Mouse (Mus musculus) heart, postnatal 36 days (tissue): ENCODE results near the gene Olfr393. TPM values are rescaled to one million over a fixed set of nuclear protein-coding genes. Genes with fewer than 3 reads are reported as not detected.

Experiments
- DNase-seq, 2 experiments: peaks; one replicate each; pipeline ENCODE4 v3.0.0; 2021 to 2022
- intact Hi-C: fragments of 180-260 bp; cut with DNase I; formaldehyde crosslinking; loops from one replicate; pipeline ENCODE4 v1.15.1; 2025
- total RNA-seq, 2 experiments: library from RNA; stranded (reverse); gene quantifications; 2 replicates each; pipeline ENCODE4 v1.2.3; 2021

Olfr393 gene
- not detected for total RNA-seq

DNA sequence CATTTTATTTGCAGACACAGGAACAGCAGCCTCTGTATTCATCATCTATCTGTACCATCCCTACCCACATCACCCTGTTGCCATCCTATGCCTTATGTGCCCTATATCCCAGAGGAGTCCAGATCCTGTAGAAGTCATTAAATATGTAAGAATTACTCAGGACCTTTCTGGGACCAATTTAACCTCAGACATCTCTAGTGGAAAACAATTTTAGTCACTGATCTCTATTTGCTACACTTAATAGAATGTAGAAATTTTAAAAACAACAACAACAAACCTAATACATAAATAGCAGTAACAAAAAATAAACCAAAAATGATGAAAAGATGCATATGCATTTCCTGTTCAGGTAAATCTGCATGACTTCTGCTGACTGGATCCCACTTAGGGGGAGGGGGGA, at the start of gene Olfr393:
Gene Olfr393, minus strand, starts transcription at position 101 of the 400 bp plus-strand sequence.
- intact Hi-C loops, result no loop called here
- DNase-seq, result no peak

GRCm38 (mm10) chr11:73890671-73891070, 39.4 kb upstream of the Olfr393 start, which contains the start of gene Olfr394:
Gene Olfr394, minus strand, starts transcription at chr11:73890771.
- DNase-seq, result no peak
- intact Hi-C loops, result no loop called here

DNA sequence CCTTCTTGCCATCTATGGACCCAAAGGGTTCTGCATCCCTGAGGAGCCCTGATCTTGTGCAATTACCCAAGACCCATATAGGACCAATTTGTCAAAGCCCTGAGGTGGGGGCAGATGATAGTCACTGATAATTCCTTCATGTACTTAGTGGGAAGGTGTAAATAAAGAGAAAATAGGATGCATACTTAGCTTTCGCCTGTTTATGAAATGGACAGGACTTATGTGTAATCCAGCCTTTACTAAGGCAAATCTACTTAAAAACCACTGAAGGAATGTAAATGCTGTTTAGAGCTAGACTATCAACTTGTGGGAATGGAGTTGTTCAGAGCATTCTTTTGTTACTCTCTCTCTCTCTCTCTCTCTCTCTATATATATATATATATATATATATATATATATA, 34.3 kb downstream of the Olfr393 start, which contains the start of gene Olfr392:
Gene Olfr392, minus strand, starts transcription at position 101 of the 400 bp plus-strand sequence.
- intact Hi-C loops, result no loop called here
- no peak for DNase-seq

GRCm38 (mm10) chr11:73802952-73803351, 48.3 kb downstream of the Olfr393 start, which contains the start of gene Olfr391-ps:
Gene Olfr391-ps, minus strand, starts transcription at chr11:73803052.
- intact Hi-C loops, result no loop called here
- DNase-seq, result no peak

Other genes starting within 250 kb of the Olfr393 start
- gene Zfp735, start 162.7 kb downstream of the Olfr393 start, total RNA-seq, result not detected
- not detected for gene Olfr389, start 70.7 kb downstream of the Olfr393 start, total RNA-seq
- gene Olfr390, start 68.5 kb downstream of the Olfr393 start, total RNA-seq, result not detected
- gene Olfr391-ps, start 48.4 kb downstream of the Olfr393 start, total RNA-seq, result not detected
- not detected for gene Olfr392, start 34.4 kb downstream of the Olfr393 start, total RNA-seq
- not detected for gene Olfr394, start 39.3 kb upstream of the Olfr393 start, total RNA-seq
- gene Olfr395, start 57.8 kb upstream of the Olfr393 start, total RNA-seq, result not detected
- not detected for gene Olfr23, start 85.2 kb upstream of the Olfr393 start, total RNA-seq
- gene Olfr397, start 109.4 kb upstream of the Olfr393 start, total RNA-seq, result not detected
- not detected for gene Olfr398, start 139.0 kb upstream of the Olfr393 start, total RNA-seq
- gene Olfr139, start 205.1 kb upstream of the Olfr393 start, total RNA-seq, result not detected
- gene Olfr399, start 205.2 kb upstream of the Olfr393 start, total RNA-seq, result not detected
- gene Zfp616, start 218.5 kb upstream of the Olfr393 start, total RNA-seq, result not detected